Mouse (Mus musculus): ENCODE data around the gene Tob2. TPM values are rescaled to one million over a fixed set of nuclear protein-coding genes. Genes with fewer than 3 reads are reported as not detected.

Gene Tob2
- polyA plus RNA-seq, 1 experiment from 2014 or later, result 14.7 TPM

DNA sequence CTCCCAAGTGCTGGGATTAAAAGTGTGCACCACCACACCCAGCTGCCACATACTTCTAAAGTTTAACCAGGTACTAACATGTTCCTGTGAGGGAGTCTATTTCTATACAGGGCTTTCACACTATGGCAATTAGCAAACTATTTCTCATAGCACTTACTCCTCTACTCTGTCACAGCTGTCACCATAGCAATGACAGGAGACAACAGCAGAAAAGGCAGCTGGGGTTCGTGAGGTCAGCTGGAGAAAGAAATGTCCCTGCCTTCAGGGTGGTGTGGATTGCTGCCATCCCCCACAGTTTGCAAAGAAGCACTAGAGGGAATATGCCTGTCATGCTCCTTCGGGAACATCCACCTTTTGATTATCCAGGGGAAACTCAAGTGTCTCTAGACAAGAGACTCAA is 49.8 kb downstream of the Tob2 start:
- H3K4me1 ChIP-seq (replicated peaks), result peaks cover 55% of the 10 kb centered on the region
- H3K9me3 ChIP-seq (replicated peaks), result no peaks in the 10 kb centered on the region
- H3K27me3 ChIP-seq (replicated peaks), result no peaks in the 10 kb centered on the region
- no peak overlapping the region for H3K4me2 ChIP-seq
- no peak overlapping the region for H3K27ac ChIP-seq (ENCODE audit: poor library complexity, severe bottlenecking)
- H3K9ac ChIP-seq, result no peak overlapping the region
- 53% methylated on average over 2 of the region's 2 CpGs for WGBS
- no peak overlapping the region for H3K4me3 ChIP-seq
- no peak for ATAC-seq (ENCODE audit: insufficient number of reproducible peaks, low FRiP score)
- H3K36me3 ChIP-seq, result no peaks in the 10 kb centered on the region

- no peaks in the 10 kb centered on the region for H3K9me3 ChIP-seq (replicated peaks)
- H3K27me3 ChIP-seq (replicated peaks), result no peaks in the 10 kb centered on the region
- no peak overlapping the region for H3K4me3 ChIP-seq
- 76% methylated on average over 4 of the region's 4 CpGs for WGBS
- no peaks in the 10 kb centered on the region for H3K36me3 ChIP-seq
- no peak overlapping the region for H3K9ac ChIP-seq
- peaks cover 58% of the 10 kb centered on the region for H3K4me1 ChIP-seq (replicated peaks)
- H3K27ac ChIP-seq (ENCODE audit: poor library complexity, severe bottlenecking), result no peak overlapping the region
- no peak for ATAC-seq (ENCODE audit: insufficient number of reproducible peaks, low FRiP score)
- H3K4me2 ChIP-seq, result no peak overlapping the region
Measured at GRCm38 (mm10) chr15:81806621-81807404, 51.8 kb downstream of the Tob2 start.

DNA sequence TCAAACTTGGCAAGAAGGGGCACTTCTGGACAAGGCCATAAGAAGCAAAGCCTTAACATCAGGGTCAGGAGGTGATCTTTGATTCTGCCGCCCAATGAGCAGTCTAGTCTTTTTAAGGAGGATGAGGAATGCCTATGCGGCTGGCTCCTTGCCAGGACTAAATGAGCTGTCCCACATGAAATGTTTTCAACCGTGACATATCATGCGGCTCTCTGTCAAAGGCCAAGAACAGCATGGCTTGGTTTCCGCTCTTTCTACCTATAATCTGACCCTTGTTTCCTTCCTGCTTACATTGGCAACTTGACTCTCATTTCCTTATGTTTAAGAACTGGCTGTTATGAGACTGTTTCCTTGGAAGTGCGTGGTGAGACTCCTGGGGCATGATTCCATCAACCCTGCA is 53.0 kb downstream of the Tob2 start:
- WGBS, result 40% methylated on average over 6 of the region's 6 CpGs
- peaks cover 58% of the 10 kb centered on the region for H3K4me1 ChIP-seq (replicated peaks)
- ATAC-seq (ENCODE audit: insufficient number of reproducible peaks, low FRiP score), result no peak
- no peaks in the 10 kb centered on the region for H3K27me3 ChIP-seq (replicated peaks)
- no peak overlapping the region for H3K4me3 ChIP-seq
- H3K36me3 ChIP-seq, result no peaks in the 10 kb centered on the region
- no peak overlapping the region for H3K9ac ChIP-seq
- H3K9me3 ChIP-seq (replicated peaks), result no peaks in the 10 kb centered on the region
- no peak overlapping the region for H3K4me2 ChIP-seq
- H3K27ac ChIP-seq (ENCODE audit: poor library complexity, severe bottlenecking), result peak overlapping the region; percentile 56

- H3K4me1 ChIP-seq (replicated peaks), result peaks cover 58% of the 10 kb centered on the region
Measured at GRCm38 (mm10) chr15:81804883-81805282, 53.7 kb downstream of the Tob2 start.

DNA sequence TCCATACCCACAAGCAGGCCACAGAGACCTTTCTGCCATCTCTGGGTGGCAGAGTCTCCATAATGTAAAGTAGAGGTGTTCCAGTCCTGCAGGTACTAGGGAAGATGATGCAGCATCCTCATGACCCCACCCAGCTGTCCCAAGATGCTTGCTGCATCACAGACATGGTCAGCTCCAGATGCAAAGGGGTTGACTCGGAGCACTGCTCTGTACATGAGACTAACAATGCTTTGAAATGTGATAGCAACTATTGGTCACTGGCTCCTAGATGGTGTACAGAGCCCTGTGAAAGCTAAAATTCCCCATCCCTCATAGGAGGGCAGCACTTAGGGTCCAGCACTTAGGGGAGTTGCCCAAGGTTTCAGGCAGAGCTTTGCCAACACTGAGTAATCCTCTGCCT is 54.4 kb downstream of the Tob2 start:
- ATAC-seq (ENCODE audit: insufficient number of reproducible peaks, low FRiP score), result no peak
- peaks cover 53% of the 10 kb centered on the region for H3K4me1 ChIP-seq (replicated peaks)
- H3K27ac ChIP-seq (ENCODE audit: poor library complexity, severe bottlenecking), result no peak overlapping the region
- whole genome bisulfite sequencing, result 49% methylated on average over 1 of the region's 1 CpGs
- H3K36me3 ChIP-seq, result no peaks in the 10 kb centered on the region
- no peak overlapping the region for H3K4me3 ChIP-seq
- H3K9ac ChIP-seq, result peak overlapping the region; percentile 16; the same call in 1 of the 2 replicates
- H3K27me3 ChIP-seq (replicated peaks), result no peaks in the 10 kb centered on the region
- H3K9me3 ChIP-seq (replicated peaks), result no peaks in the 10 kb centered on the region
- 0 out of 2 replicates have a peak overlapping the region, but pooled peaks have one; percentile 74 for H3K4me2 ChIP-seq

More at GRCm38 (mm10) chr15:81804883-81805282, 53.7 kb downstream of the Tob2 start:
- no peak overlapping the region for H3K4me3 ChIP-seq
- H3K9me3 ChIP-seq (replicated peaks), result no peaks in the 10 kb centered on the region
- no peak overlapping the region for H3K4me2 ChIP-seq
- ATAC-seq (ENCODE audit: insufficient number of reproducible peaks, low FRiP score), result no peak
- no peaks in the 10 kb centered on the region for H3K36me3 ChIP-seq
- no peak overlapping the region for H3K27ac ChIP-seq (ENCODE audit: poor library complexity, severe bottlenecking)
- 67% methylated on average over 3 of the region's 3 CpGs for WGBS
- no peak overlapping the region for H3K9ac ChIP-seq
- no peaks in the 10 kb centered on the region for H3K27me3 ChIP-seq (replicated peaks)

- ATAC-seq (ENCODE audit: insufficient number of reproducible peaks, low FRiP score), result no peak
- Histone ChIP-seq H3K4me1 (replicated peaks) (peaks cover 46% of the 10 kb centered on the region), H3K4me2 (peak overlapping the region; percentile 74), H3K27ac (ENCODE audit: poor library complexity, severe bottlenecking) (no peak overlapping the region), H3K36me3 (no peaks in the 10 kb centered on the region), H3K27me3 (replicated peaks) (no peaks in the 10 kb centered on the region), H3K9ac (peak overlapping the region; percentile 16), H3K4me3 (peak overlapping the region; percentile 42; the same call in 1 of the 2 replicates), H3K9me3 (replicated peaks) (no peaks in the 10 kb centered on the region)
- 52% methylated on average over 4 of the region's 4 CpGs for WGBS
Measured at GRCm38 (mm10) chr15:81803425-81803951, 55.1 kb downstream of the Tob2 start.

DNA sequence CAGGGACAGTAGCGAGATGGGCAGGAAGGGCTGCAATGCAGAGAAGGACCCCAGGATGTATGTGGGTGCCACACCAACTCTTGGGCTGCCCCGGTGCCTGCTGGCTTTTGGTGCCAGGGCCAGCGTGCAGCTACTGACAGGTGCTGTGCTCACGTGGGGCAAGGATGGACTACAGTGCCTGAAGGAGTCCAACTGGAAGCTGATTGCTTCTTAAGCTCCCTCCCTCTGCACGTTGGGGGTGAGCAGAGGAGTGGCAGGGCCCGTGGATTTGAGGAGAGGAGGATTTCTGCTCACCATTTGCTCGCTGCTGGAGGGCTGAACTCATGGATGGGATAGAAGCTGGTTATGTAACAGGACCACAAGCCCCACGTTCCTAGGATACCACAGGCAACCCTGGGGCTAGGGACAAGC is 55.6 kb downstream of the Tob2 start:
- Histone ChIP-seq H3K36me3 (0 out of 2 replicates have a peak, but pooled peaks cover 2% of the 10 kb centered on the region), H3K27ac (ENCODE audit: poor library complexity, severe bottlenecking) (peak overlapping the region; percentile 74), H3K4me1 (replicated peaks) (peaks cover 46% of the 10 kb centered on the region), H3K27me3 (replicated peaks) (no peaks in the 10 kb centered on the region), H3K9me3 (replicated peaks) (no peaks in the 10 kb centered on the region), H3K4me3 (peak overlapping the region; percentile 42), H3K9ac (peak overlapping the region; percentile 66), H3K4me2 (peak overlapping the region; percentile 74)
- 12% methylated on average over 8 of the region's 8 CpGs for WGBS
- peak; percentile 9; the same call in 1 of the 2 replicates for ATAC-seq (ENCODE audit: insufficient number of reproducible peaks, low FRiP score)

DNA sequence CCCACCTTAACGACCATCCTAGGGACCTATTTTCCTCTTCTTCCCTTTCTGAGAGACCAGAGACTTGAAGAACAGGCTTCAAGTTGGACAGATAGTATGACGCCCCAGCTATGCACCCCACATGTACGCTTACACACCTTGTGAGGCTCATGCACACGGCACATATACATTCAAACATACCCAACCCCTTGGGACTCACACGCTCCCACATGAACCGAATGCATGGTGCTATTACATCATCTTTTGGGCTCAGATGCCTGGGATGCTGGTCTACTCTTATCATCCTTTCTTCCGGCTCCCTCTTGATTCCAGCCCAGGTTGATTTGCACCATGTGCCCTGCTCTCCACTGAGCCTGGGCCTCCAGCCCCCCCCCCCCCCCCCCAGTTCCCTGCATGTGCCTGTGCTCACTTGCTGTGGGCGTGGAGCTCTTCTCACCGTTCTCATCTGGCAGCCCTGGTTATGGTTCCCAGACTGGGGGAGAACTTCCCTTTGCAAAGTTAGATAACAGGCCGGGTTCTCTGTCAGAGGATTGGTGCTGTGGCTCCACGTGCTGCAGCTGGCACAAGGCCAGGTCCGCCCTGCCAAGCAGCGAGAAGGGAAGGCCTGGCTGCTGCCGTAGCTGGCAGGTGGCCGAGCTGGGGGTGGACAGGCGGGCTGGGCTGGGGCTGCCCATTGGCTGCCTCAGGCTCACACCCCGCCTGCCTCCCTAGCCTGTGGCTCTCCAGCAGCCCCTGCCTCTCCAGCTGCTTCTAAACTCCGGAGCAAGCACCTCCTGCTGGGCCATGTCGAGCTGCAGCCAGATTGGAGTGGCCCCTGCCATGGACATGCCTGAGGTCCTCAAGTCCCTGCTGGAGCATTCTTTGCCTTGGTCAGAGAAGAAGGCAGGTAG is 56.4 kb downstream of the Tob2 start, which contains the start of gene Tef:
Gene Tef, plus strand, starts transcription at position 421 of the 890 bp plus-strand sequence.
- H3K9me3 ChIP-seq (replicated peaks), result no peaks in the 10 kb centered on the region
- peak; percentile 95 for ATAC-seq (ENCODE audit: insufficient number of reproducible peaks, low FRiP score)
- 17% methylated on average over 19 of the region's 19 CpGs for WGBS
- peak within 1 kb of the TSS; percentile 66 for H3K9ac ChIP-seq
- peak within 1 kb of the TSS; percentile 42 for H3K4me3 ChIP-seq
- H3K4me2 ChIP-seq, result peak within 1 kb of the TSS; percentile 74
- 0 out of 2 replicates have a peak, but pooled peaks cover 4% of the 10 kb centered on the region for H3K36me3 ChIP-seq
- H3K4me1 ChIP-seq (replicated peaks), result peaks cover 46% of the 10 kb centered on the region
- H3K27me3 ChIP-seq (replicated peaks), result no peaks in the 10 kb centered on the region
- peak within 1 kb of the TSS; percentile 74 for H3K27ac ChIP-seq (ENCODE audit: poor library complexity, severe bottlenecking)

- Histone ChIP-seq H3K9me3 (replicated peaks) (no peaks in the 10 kb centered on the region), H3K36me3 (0 out of 2 replicates have a peak, but pooled peaks cover 8% of the 10 kb centered on the region), H3K4me2 (no peak overlapping the region), H3K4me1 (replicated peaks) (peaks cover 33% of the 10 kb centered on the region), H3K9ac (no peak overlapping the region), H3K27me3 (replicated peaks) (no peaks in the 10 kb centered on the region), H3K27ac (ENCODE audit: poor library complexity, severe bottlenecking) (no peak overlapping the region), H3K4me3 (no peak overlapping the region)
- ATAC-seq (ENCODE audit: insufficient number of reproducible peaks, low FRiP score), result no peak
- WGBS, result 80% methylated on average over 3 of the region's 3 CpGs
Measured at GRCm38 (mm10) chr15:81800391-81800790, 58.2 kb downstream of the Tob2 start.

DNA sequence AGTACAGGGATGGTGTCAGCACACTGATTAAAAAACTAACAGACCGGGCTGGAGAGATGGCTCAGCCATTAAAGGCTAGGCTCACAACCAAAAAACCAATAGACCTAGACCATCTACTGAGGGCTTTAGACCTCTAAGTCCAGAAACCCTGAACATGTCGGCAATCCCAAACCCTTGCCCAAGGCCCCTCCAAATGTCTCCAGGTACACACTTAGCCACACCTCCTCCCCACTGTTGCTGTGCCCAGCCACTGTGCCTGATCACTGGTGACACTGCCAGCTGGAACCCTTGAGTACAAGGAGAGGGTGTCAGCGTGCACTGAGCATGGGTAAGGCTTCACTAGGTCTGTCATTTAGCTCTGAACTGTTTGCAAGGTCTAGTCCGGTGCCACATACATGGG is 60.2 kb downstream of the Tob2 start:
- Histone ChIP-seq H3K4me3 (no peak overlapping the region), H3K27ac (ENCODE audit: poor library complexity, severe bottlenecking) (no peak overlapping the region), H3K36me3 (peaks cover 26% of the 10 kb centered on the region), H3K27me3 (replicated peaks) (no peaks in the 10 kb centered on the region), H3K4me2 (no peak overlapping the region), H3K9ac (no peak overlapping the region), H3K4me1 (replicated peaks) (peaks cover 14% of the 10 kb centered on the region), H3K9me3 (replicated peaks) (no peaks in the 10 kb centered on the region)
- WGBS, result 82% methylated on average over 4 of the region's 4 CpGs
- ATAC-seq (ENCODE audit: insufficient number of reproducible peaks, low FRiP score), result no peak

Data from heart, embryonic 12.5 days (tissue).